Mouse (Mus musculus) bone marrow, adult 2 months (tissue): Measurements from ENCODE around the gene Stk32c.

Experiments
- CTCF ChIP-seq: fragments of 200-500 bp; IDR thresholded peaks from 2 replicates; pipeline ENCODE4 v1.5.1; 2011; ENCODE audit warnings: low read length, control low read depth; ENCODE audit not compliant: control insufficient read depth, insufficient read depth
- POLR2A ChIP-seq: fragments of 200-500 bp; IDR thresholded peaks from 2 replicates; pipeline ENCODE4 v1.6.1; 2011; ENCODE audit warnings: low read depth, mild to moderate bottlenecking, control low read depth, low read length, borderline replicate concordance; ENCODE audit not compliant: control insufficient read depth

DNA sequence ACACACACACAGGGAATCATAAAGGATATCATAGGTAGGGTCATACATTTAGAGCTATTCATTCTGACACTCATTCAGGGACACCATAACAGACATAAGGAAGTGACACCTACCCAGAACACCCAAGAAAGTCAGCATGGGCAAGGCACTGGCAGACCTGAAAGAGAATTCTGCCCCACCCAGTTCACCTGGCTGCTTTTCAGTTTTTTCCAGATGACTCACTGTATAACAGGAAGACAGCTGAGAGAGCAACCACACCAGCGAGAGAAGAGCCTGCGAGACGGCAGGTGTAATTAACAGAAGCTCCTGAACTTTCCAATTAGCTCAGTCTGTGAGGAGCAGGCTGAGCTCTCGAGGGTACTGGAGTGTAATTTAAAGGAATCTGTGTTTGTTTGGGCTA is 44.0 kb downstream of the Stk32c start:
- TF ChIP-seq POLR2A (no peak), CTCF (no peak)
